Mouse (Mus musculus) lung, postnatal 0 days (tissue): ENCODE measurements around the gene Crebzf. TPM values are rescaled to one million over a fixed set of nuclear protein-coding genes. Genes with fewer than 3 reads are reported as not detected.

ENCODE experiments used
- ATAC-seq: fragments of 200-750 bp; cut with Nextera tagmentation; 2 replicates; pipeline ENCODE4 v1.8.0; 2017; ENCODE audit warnings: moderate library complexity
- DNase-seq: peaks from one replicate; pipeline ENCODE4 v3.0.0-alpha.2; 2016; ENCODE audit warnings: low spot score
- H3K27ac ChIP-seq: fragments of 300-500 bp; sonication (generic); 2 replicates; pipeline ENCODE4 v1.5.1; 2014; ENCODE audit warnings: antibody characterized with exemption, mild to moderate bottlenecking, low read length, mixed read lengths
- H3K27me3 ChIP-seq: fragments of 300-500 bp; sonication (generic); replicated peaks from 2 replicates; pipeline ENCODE4 v1.6.1; 2014; ENCODE audit warnings: low read length, mixed read lengths; ENCODE audit not compliant: insufficient read depth
- H3K36me3 ChIP-seq: fragments of 300-500 bp; sonication (generic); 2 replicates; pipeline ENCODE4 v1.6.1; 2014; ENCODE audit warnings: low read length, mixed read lengths; ENCODE audit not compliant: insufficient read depth
- H3K4me1 ChIP-seq: fragments of 300-500 bp; sonication (generic); 2 replicates; pipeline ENCODE4 v1.6.1; 2014; ENCODE audit warnings: antibody characterized with exemption, low read depth, low read length, mixed read lengths; ENCODE audit not compliant: insufficient read depth
- H3K4me2 ChIP-seq: fragments of 300-500 bp; sonication (generic); replicated peaks from 2 replicates; pipeline ENCODE4 v1.6.1; 2014; ENCODE audit warnings: low read depth, mild to moderate bottlenecking, low read length, moderate library complexity, mixed read lengths
- H3K4me3 ChIP-seq: fragments of 300-500 bp; sonication (generic); 2 replicates; pipeline ENCODE4 v1.5.1; 2014; ENCODE audit warnings: low read depth, low read length
- H3K9ac ChIP-seq: fragments of 300-500 bp; sonication (generic); replicated peaks from 2 replicates; pipeline ENCODE4 v1.6.1; 2014; ENCODE audit warnings: low read depth, mild to moderate bottlenecking
- H3K9me3 ChIP-seq: fragments of 300-500 bp; sonication (generic); 2 replicates; pipeline ENCODE4 v1.6.1; 2016; ENCODE audit warnings: low read length, mixed read lengths
- CTCF ChIP-seq: IDR thresholded peaks from 2 replicates; pipeline ENCODE4 v1.5.1; 2016; ENCODE audit warnings: antibody characterized with exemption, mild to moderate bottlenecking
- EP300 ChIP-seq: IDR thresholded peaks from 2 replicates; pipeline ENCODE4 v1.6.1; 2016; ENCODE audit warnings: antibody characterized with exemption, mild to moderate bottlenecking, control low read depth
- WGBS: fragments of 180-500 bp; shearing (Covaris S2); extraction: QIAGEN DNeasy Blood & Tissue Kit; methylation state at CpG from one replicate; pipeline ENCODE4 v1.1.7; 2014; 5-methylcytosine and 5-hydroxymethylcytosine counted together
- polyA plus RNA-seq: library from polyadenylated mRNA; unstranded; fragments of >200 nt; fragmentation: Nextera tagmentation; extraction: Ambion mirVana; gene quantifications from 2 replicates; pipeline ENCODE4 v1.2.1, GENCODE M21; 2015

Gene Crebzf
- polyA plus RNA-seq, 1 experiment from 2014 or later = 23.7 TPM

DNA sequence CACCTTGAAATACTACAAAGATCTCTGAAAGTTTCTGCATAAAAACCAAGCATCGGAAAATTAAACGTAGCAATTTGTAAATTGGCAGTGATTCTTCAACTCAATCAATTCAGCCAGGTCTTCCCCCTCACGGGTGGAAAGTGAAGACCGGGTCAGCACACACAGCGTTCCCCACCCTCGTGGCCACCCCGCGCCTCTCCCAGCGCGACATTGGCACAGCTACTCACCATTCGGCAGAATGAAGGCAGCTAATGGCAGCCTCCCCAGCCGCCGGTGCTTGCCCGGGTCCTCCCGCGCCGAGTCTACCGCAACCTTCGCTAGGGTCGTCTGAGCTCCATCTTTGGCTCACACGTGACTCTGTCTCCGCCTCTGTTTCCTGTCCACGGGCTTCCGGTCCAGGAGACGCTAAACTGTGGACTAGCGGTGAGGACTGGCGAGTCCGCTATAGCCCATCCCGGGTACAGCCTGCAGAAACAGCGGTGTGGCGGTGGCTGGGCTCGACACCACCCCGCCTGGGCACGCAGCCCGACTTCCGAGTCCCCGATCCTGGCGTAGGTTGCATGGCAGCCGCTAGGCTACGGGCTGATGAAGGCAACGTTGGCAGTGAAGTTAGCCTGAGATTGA is 14.4 kb downstream of the Crebzf start, which contains the start of gene Tmem126a:
Gene Tmem126a, minus strand, starts transcription at position 385 of the 624 bp plus-strand sequence.
- H3K4me1 ChIP-seq = peaks cover 6% of the 10 kb centered on the region; the same call in 1 of the 2 replicates
- peak; percentile 95 for DNase-seq
- H3K27me3 ChIP-seq = no peaks in the 10 kb centered on the region
- no peaks in the 10 kb centered on the region for H3K36me3 ChIP-seq
- H3K27ac ChIP-seq = peak within 1 kb of the TSS; percentile 85
- H3K4me2 ChIP-seq = peak within 1 kb of the TSS; percentile 77
- peak within 1 kb of the TSS; percentile 73 for H3K4me3 ChIP-seq
- WGBS = under 1% methylated on average over 41 of the region's 41 CpGs
- ATAC-seq = peak; percentile 97
- peak within 1 kb of the TSS; percentile 51 for H3K9ac ChIP-seq
- TF ChIP-seq CTCF = peak; percentile 65
- TF ChIP-seq EP300 = no peak
- H3K9me3 ChIP-seq = no peaks in the 10 kb centered on the region

DNA sequence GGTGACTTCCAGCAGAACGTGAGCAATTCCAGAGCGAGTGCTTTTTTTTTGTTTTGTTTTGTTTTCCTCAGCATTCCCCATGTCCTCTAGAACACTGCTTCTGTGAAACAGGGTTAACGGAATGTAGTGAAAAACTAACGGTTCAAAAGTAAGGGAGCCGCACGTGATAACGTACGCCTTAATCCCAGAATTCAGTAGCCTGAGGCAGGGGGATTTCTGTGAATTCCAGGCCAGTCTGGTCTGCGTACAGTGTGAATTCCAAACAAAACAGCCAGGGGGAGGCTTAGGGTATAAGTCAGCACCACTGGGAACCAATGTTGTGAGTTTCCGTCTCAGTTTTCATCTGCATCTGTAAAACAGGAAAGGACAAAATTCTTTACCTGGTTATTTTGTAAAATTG is 15.0 kb downstream of the Crebzf start:
- WGBS = 10% methylated on average over 10 of the region's 10 CpGs

DNA sequence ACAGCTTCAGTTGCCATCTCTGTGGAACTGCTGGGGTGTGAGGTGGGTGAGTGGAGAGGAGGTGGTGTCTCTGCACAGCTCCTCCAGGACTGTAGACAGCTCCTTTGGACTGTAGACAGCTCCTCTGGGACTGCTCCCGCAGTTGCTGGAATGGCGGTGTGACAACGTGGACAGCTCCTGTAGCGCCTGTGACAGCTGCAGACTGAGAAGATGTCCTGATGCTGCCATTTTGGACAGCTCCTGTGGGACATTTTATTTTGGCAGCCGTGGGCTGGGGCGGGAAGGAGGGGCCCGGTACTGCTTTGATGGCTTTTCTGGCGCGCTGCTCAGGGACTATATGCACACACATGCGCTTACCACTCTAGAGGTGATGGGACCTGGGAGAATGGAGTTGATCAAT is 17.8 kb downstream of the Crebzf start:
- DNase-seq (no peak), ATAC-seq (no peak)
- Histone ChIP-seq H3K4me2 (no peak overlapping the region), H3K4me3 (no peak overlapping the region), H3K9me3 (no peaks in the 10 kb centered on the region), H3K9ac (no peak overlapping the region), H3K27me3 (no peaks in the 10 kb centered on the region), H3K36me3 (no peaks in the 10 kb centered on the region), H3K27ac (no peak overlapping the region), H3K4me1 (peaks cover 6% of the 10 kb centered on the region; the same call in 1 of the 2 replicates)
- WGBS = 38% methylated on average over 10 of the region's 10 CpGs
- TF ChIP-seq CTCF (no peak), EP300 (no peak)

More for the DNA sequence above, 15.0 kb downstream of the Crebzf start:
- DNase-seq = peak; percentile 45
- H3K4me2 ChIP-seq = peak overlapping the region; percentile 77
- peaks cover 6% of the 10 kb centered on the region; the same call in 1 of the 2 replicates for H3K4me1 ChIP-seq
- peak overlapping the region; percentile 85 for H3K27ac ChIP-seq
- ATAC-seq = peak; percentile 36; the same call in 1 of the 2 replicates
- H3K36me3 ChIP-seq = no peaks in the 10 kb centered on the region
- H3K9me3 ChIP-seq = no peaks in the 10 kb centered on the region
- H3K27me3 ChIP-seq = no peaks in the 10 kb centered on the region
- peak overlapping the region; percentile 51 for H3K9ac ChIP-seq
- TF ChIP-seq EP300 (no peak), CTCF (peak; percentile 37)
- H3K4me3 ChIP-seq = peak overlapping the region; percentile 73

DNA sequence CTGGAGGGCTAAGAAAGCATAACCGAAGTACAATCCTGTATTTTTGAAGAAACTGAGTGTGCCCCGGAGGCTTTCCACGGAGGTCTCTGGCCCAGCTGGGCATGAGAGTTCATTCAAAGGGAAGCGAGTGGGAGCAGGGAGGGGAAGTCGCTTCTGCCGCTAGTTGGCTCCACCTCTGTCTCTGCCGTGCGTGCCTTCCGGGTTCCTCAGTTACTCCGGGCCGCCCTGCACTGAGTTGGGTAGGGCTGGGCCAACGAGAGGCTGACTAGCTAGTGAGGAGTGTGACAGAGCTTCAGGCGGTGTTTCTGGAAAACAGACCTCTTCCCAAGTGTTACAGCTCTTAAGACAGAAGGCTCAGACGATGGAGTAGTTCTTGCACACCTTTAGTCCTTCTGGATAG is 18.4 kb downstream of the Crebzf start:
- peak; percentile 54 for DNase-seq
- H3K9me3 ChIP-seq = no peaks in the 10 kb centered on the region
- no peak overlapping the region for H3K27ac ChIP-seq
- H3K9ac ChIP-seq = no peak overlapping the region
- TF ChIP-seq CTCF (peak; percentile 60), EP300 (no peak)
- 18% methylated on average over 14 of the region's 14 CpGs for WGBS
- ATAC-seq = peak; percentile 54
- H3K27me3 ChIP-seq = no peaks in the 10 kb centered on the region
- no peak overlapping the region for H3K4me3 ChIP-seq
- no peak overlapping the region for H3K4me2 ChIP-seq
- peaks cover 6% of the 10 kb centered on the region; the same call in 1 of the 2 replicates for H3K4me1 ChIP-seq
- no peaks in the 10 kb centered on the region for H3K36me3 ChIP-seq

DNA sequence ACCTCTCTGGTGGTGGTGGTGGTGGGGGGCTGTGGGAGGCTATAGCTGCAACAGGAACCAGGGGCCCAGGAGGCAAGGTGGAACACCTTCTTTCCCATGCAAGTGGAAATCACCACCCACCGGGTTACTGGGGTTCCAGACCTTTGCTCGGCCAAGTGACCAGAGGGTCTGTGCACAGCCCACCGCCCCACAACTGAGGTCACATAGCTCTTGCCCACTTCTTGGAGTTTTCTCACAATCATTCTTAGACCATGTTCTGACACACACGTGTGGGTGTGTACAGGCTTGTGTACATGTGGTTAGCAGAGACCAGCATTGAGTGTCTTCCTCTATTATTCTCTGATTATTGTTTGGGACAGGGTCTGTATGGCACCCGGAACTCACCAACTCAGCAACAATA is 18.9 kb downstream of the Crebzf start:
- ATAC-seq = no peak
- Histone ChIP-seq H3K27me3 (no peaks in the 10 kb centered on the region), H3K4me2 (no peak overlapping the region), H3K4me3 (no peak overlapping the region), H3K9me3 (no peaks in the 10 kb centered on the region), H3K27ac (no peak overlapping the region), H3K36me3 (no peaks in the 10 kb centered on the region), H3K4me1 (peaks cover 6% of the 10 kb centered on the region; the same call in 1 of the 2 replicates), H3K9ac (no peak overlapping the region)
- 94% methylated on average over 5 of the region's 5 CpGs for WGBS
- TF ChIP-seq CTCF (no peak), EP300 (no peak)
- no peak for DNase-seq

DNA sequence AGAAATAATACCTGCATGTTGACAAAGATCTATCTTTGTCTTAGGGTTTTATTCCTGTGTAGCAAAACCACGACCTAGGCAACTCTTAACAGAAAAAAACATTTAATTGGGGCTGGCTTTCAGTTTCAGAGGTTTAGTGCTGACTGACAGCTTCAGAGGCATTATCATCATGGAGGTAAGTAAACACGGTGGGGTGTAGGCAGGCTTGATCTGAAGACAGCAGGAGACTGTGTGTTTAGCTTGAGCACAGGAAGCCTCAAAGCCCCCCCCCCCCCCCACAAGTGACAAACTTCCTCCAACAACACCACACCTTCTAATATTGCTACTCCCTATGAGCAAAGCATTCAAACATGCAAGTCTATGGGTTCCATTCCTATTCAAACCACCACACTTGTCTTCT is 31.0 kb downstream of the Crebzf start:
- Histone ChIP-seq H3K4me1 (no peaks in the 10 kb centered on the region; the same call in 1 of the 2 replicates), H3K4me3 (no peak overlapping the region), H3K27me3 (no peaks in the 10 kb centered on the region), H3K36me3 (peaks cover 4% of the 10 kb centered on the region), H3K9me3 (no peaks in the 10 kb centered on the region), H3K27ac (no peak overlapping the region), H3K9ac (no peak overlapping the region), H3K4me2 (no peak overlapping the region)
- no peak for ATAC-seq
- TF ChIP-seq EP300 (no peak), CTCF (no peak)
- WGBS = 47% methylated on average over 2 of the region's 2 CpGs
- DNase-seq = no peak
